Mouse (Mus musculus) embryonic facial prominence, embryonic 15.5 days (tissue): ENCODE measurements at regions not wholly inside any gene's neighbourhood (a gene's known extent, or its start where the extent isn't known, plus 50 kb on each side); places are given as distances from the start of the nearest gene placed in this dataset.
"Not testable (repeated sequence)": the region's sequence is repeated elsewhere in the genome, so short reads cannot be mapped to it uniquely, and the experiment has no call there.

Experiments used
- ATAC-seq: fragments of 200-750 bp; cut with Nextera tagmentation; 2 replicates; pipeline ENCODE4 v1.8.0; 2017; ENCODE audit warnings: low read depth, moderate TSS enrichment; ENCODE audit not compliant: insufficient number of reproducible peaks, low FRiP score, low TSS enrichment
- H3K27ac ChIP-seq: fragments of 300-500 bp; sonication (generic); replicated peaks from 2 replicates; pipeline ENCODE4 v1.5.1; 2015; ENCODE audit warnings: mild to moderate bottlenecking, inconsistent platforms
- H3K27me3 ChIP-seq: fragments of 300-500 bp; sonication (generic); 2 replicates; pipeline ENCODE4 v1.6.1; 2015; ENCODE audit warnings: inconsistent platforms
- H3K36me3 ChIP-seq: fragments of 300-500 bp; sonication (generic); 2 replicates; pipeline ENCODE4 v1.6.1; 2015; ENCODE audit warnings: mild to moderate bottlenecking, inconsistent platforms
- H3K4me1 ChIP-seq: fragments of 300-500 bp; sonication (generic); 2 replicates; pipeline ENCODE4 v1.6.1; 2015; ENCODE audit warnings: inconsistent platforms
- H3K4me2 ChIP-seq: fragments of 300-500 bp; sonication (generic); replicated peaks from 2 replicates; pipeline ENCODE4 v1.6.1; 2015; ENCODE audit warnings: mild to moderate bottlenecking, inconsistent platforms
- H3K4me3 ChIP-seq: fragments of 300-500 bp; sonication (generic); replicated peaks from 2 replicates; pipeline ENCODE4 v1.5.1; 2015; ENCODE audit warnings: mild to moderate bottlenecking, inconsistent platforms
- H3K9ac ChIP-seq: fragments of 300-500 bp; sonication (generic); 2 replicates; pipeline ENCODE4 v1.6.1; 2015; ENCODE audit warnings: inconsistent platforms
- H3K9me3 ChIP-seq: fragments of 300-500 bp; sonication (generic); replicated peaks from 2 replicates; pipeline ENCODE4 v1.6.1; 2016; ENCODE audit warnings: inconsistent platforms
- WGBS: fragments of 180-500 bp; shearing (Covaris S2); methylation state at CpG from one replicate; pipeline ENCODE4 v1.1.7; 2015; 5-methylcytosine and 5-hydroxymethylcytosine counted together

GRCm38 (mm10) chr8:103779658-103780057 lies 321.8 kb upstream of the Cdh5 start:
- no peak overlapping the region for H3K4me2 ChIP-seq
- peak; percentile 86 for ATAC-seq
- H3K27me3 ChIP-seq, result no peaks in the 10 kb centered on the region
- no peak overlapping the region for H3K9ac ChIP-seq
- 45% methylated on average over 6 of the region's 6 CpGs for WGBS
- peak overlapping the region; percentile 58; the same call in 1 of the 2 replicates for H3K27ac ChIP-seq
- H3K4me3 ChIP-seq, result no peak overlapping the region
- H3K9me3 ChIP-seq, result no peaks in the 10 kb centered on the region
- peaks cover 5% of the 10 kb centered on the region; the same call in 1 of the 2 replicates for H3K4me1 ChIP-seq
- no peaks in the 10 kb centered on the region for H3K36me3 ChIP-seq

- no peaks in the 10 kb centered on the region for H3K9me3 ChIP-seq
- no peaks in the 10 kb centered on the region for H3K27me3 ChIP-seq
- H3K9ac ChIP-seq, result no peak overlapping the region
- no peak for ATAC-seq
- no peak overlapping the region for H3K4me3 ChIP-seq
- no peak overlapping the region for H3K4me2 ChIP-seq
- no peaks in the 10 kb centered on the region for H3K4me1 ChIP-seq
- H3K36me3 ChIP-seq, result no peaks in the 10 kb centered on the region
- no peak overlapping the region; the same call in 1 of the 2 replicates for H3K27ac ChIP-seq
- 50% methylated on average over 3 of the region's 3 CpGs for WGBS
These were observed 313.1 kb upstream of the Cdh5 start for GRCm38 (mm10) chr8:103788308-103788707.

GRCm38 (mm10) chr8:103793331-103793730 lies 308.1 kb upstream of the Cdh5 start:
- no peak overlapping the region for H3K4me2 ChIP-seq
- H3K27ac ChIP-seq, result no peak overlapping the region
- H3K9ac ChIP-seq, result no peak overlapping the region
- no peaks in the 10 kb centered on the region for H3K4me1 ChIP-seq
- no peaks in the 10 kb centered on the region for H3K36me3 ChIP-seq
- H3K4me3 ChIP-seq, result no peak overlapping the region
- no peaks in the 10 kb centered on the region for H3K27me3 ChIP-seq
- 35% methylated on average over 1 of the region's 1 CpGs for WGBS
- no peaks in the 10 kb centered on the region for H3K9me3 ChIP-seq
- no peak for ATAC-seq

- H3K9ac ChIP-seq, H3K9me3 ChIP-seq, H3K4me2 ChIP-seq, H3K4me3 ChIP-seq, H3K4me1 ChIP-seq, H3K27me3 ChIP-seq, H3K27ac ChIP-seq, H3K36me3 ChIP-seq: not testable (repeated sequence)
- 0 out of 2 replicates have a peak, but pooled peaks have one; percentile 48 for ATAC-seq
- 84% methylated on average over 2 of the region's 2 CpGs for WGBS
These were observed 302.8 kb upstream of the Cdh5 start for GRCm38 (mm10) chr8:103798630-103799029.

- ATAC-seq, result no peak
- H3K27ac ChIP-seq, result 0 out of 2 replicates have a peak overlapping the region, but pooled peaks have one; percentile 7
These were observed 293.3 kb upstream of the Cdh5 start for GRCm38 (mm10) chr8:103808171-103808570.

GRCm38 (mm10) chr8:103808580-103808979 lies 292.8 kb upstream of the Cdh5 start:
- Histone ChIP-seq H3K36me3 (no peaks in the 10 kb centered on the region), H3K27ac (0 out of 2 replicates have a peak overlapping the region, but pooled peaks have one; percentile 36), H3K27me3 (no peaks in the 10 kb centered on the region), H3K4me2 (no peak overlapping the region), H3K9ac (no peak overlapping the region), H3K4me1 (peaks cover 19% of the 10 kb centered on the region), H3K9me3 (no peaks in the 10 kb centered on the region), H3K4me3 (no peak overlapping the region)
- ATAC-seq, result no peak
- WGBS, result 24% methylated on average over 8 of the region's 8 CpGs

More at GRCm38 (mm10) chr8:103808171-103808570, 293.3 kb upstream of the Cdh5 start:
- WGBS, result 45% methylated on average over 5 of the region's 5 CpGs
- peaks cover 15% of the 10 kb centered on the region for H3K4me1 ChIP-seq
- no peaks in the 10 kb centered on the region for H3K27me3 ChIP-seq
- H3K4me2 ChIP-seq, result no peak overlapping the region
- H3K9ac ChIP-seq, result no peak overlapping the region
- H3K9me3 ChIP-seq, result no peaks in the 10 kb centered on the region
- no peaks in the 10 kb centered on the region for H3K36me3 ChIP-seq
- no peak overlapping the region for H3K4me3 ChIP-seq

- no peak for ATAC-seq
- H3K27ac ChIP-seq, result 0 out of 2 replicates have a peak overlapping the region, but pooled peaks have one; percentile 36
- H3K36me3 ChIP-seq, result no peaks in the 10 kb centered on the region
- H3K4me2 ChIP-seq, result no peak overlapping the region
- no peaks in the 10 kb centered on the region for H3K27me3 ChIP-seq
- 43% methylated on average over 7 of the region's 7 CpGs for WGBS
- peaks cover 23% of the 10 kb centered on the region for H3K4me1 ChIP-seq
- H3K9ac ChIP-seq, result no peak overlapping the region
- no peaks in the 10 kb centered on the region for H3K9me3 ChIP-seq
- no peak overlapping the region for H3K4me3 ChIP-seq
These were observed 292.3 kb upstream of the Cdh5 start for GRCm38 (mm10) chr8:103809140-103809539.

GRCm38 (mm10) chr8:103813954-103814591 lies 287.4 kb upstream of the Cdh5 start:
- Histone ChIP-seq H3K4me3 (no peak overlapping the region), H3K4me2 (peak overlapping the region; percentile 15; the same call in 1 of the 2 replicates)

GRCm38 (mm10) chr8:103816101-103816894 lies 285.1 kb upstream of the Cdh5 start:
- Histone ChIP-seq H3K4me2 (no peak overlapping the region), H3K36me3 (no peaks in the 10 kb centered on the region), H3K27me3 (no peaks in the 10 kb centered on the region), H3K9me3 (no peaks in the 10 kb centered on the region), H3K27ac (peak overlapping the region; percentile 93), H3K4me1 (peaks cover 39% of the 10 kb centered on the region), H3K4me3 (no peak overlapping the region), H3K9ac (no peak overlapping the region)
- ATAC-seq, result no peak
- 57% methylated on average over 15 of the region's 15 CpGs for WGBS

More at GRCm38 (mm10) chr8:103813954-103814591, 287.4 kb upstream of the Cdh5 start:
- no peaks in the 10 kb centered on the region for H3K9me3 ChIP-seq
- H3K36me3 ChIP-seq, result no peaks in the 10 kb centered on the region
- H3K27ac ChIP-seq, result peak overlapping the region; percentile 93
- 13% methylated on average over 10 of the region's 10 CpGs for WGBS
- no peak overlapping the region for H3K9ac ChIP-seq
- peaks cover 42% of the 10 kb centered on the region for H3K4me1 ChIP-seq
- H3K27me3 ChIP-seq, result no peaks in the 10 kb centered on the region
- peak; percentile 85 for ATAC-seq

GRCm38 (mm10) chr8:103823541-103823940 lies 277.9 kb upstream of the Cdh5 start:
- H3K27ac ChIP-seq, result peak overlapping the region; percentile 58; the same call in 1 of the 2 replicates
- WGBS, result 34% methylated on average over 7 of the region's 7 CpGs

GRCm38 (mm10) chr8:103824747-103825146 lies 276.7 kb upstream of the Cdh5 start:
- Histone ChIP-seq H3K36me3 (no peaks in the 10 kb centered on the region), H3K4me3 (no peak overlapping the region), H3K4me2 (no peak overlapping the region), H3K9me3 (no peaks in the 10 kb centered on the region), H3K27ac (peak overlapping the region; percentile 29; the same call in 1 of the 2 replicates), H3K4me1 (peaks cover 19% of the 10 kb centered on the region; the same call in 1 of the 2 replicates), H3K27me3 (no peaks in the 10 kb centered on the region), H3K9ac (no peak overlapping the region)
- WGBS, result 42% methylated on average over 1 of the region's 1 CpGs
- ATAC-seq, result no peak

More at GRCm38 (mm10) chr8:103823541-103823940, 277.9 kb upstream of the Cdh5 start:
- Histone ChIP-seq H3K9ac (no peak overlapping the region), H3K36me3 (no peaks in the 10 kb centered on the region), H3K4me1 (peaks cover 19% of the 10 kb centered on the region; the same call in 1 of the 2 replicates), H3K4me2 (no peak overlapping the region), H3K27me3 (no peaks in the 10 kb centered on the region), H3K4me3 (no peak overlapping the region), H3K9me3 (no peaks in the 10 kb centered on the region)
- ATAC-seq, result peak; percentile 65
